Mouse (Mus musculus): ENCODE results near the gene Rab8b.
"Not testable (repeated sequence)": the region's sequence is repeated elsewhere in the genome, so short reads cannot be mapped to it uniquely, and the experiment has no call there.

The Rab8b gene

GRCm38 (mm10) chr9:66917892-66918255, 1.6 kb downstream of the Rab8b start:
- in situ Hi-C loops (cut with MboI, MseI), result no loop called here

- in situ Hi-C loops (cut with MboI, MseI), result no loop called here
Observed at GRCm38 (mm10) chr9:66917216-66917891, 2.1 kb downstream of the Rab8b start.

GRCm38 (mm10) chr9:66915869-66916785, 3.4 kb downstream of the Rab8b start:
- in situ Hi-C loops (cut with MboI, MseI), result no loop called here

GRCm38 (mm10) chr9:66915401-66915800, 4.1 kb downstream of the Rab8b start:
- in situ Hi-C loops (cut with MboI, MseI), result no loop called here

GRCm38 (mm10) chr9:66914540-66914939, 4.9 kb downstream of the Rab8b start:
- in situ Hi-C loops (cut with MboI, MseI), result no loop called here

- in situ Hi-C loops (cut with MboI, MseI), result not testable (repeated sequence)
Observed at GRCm38 (mm10) chr9:66913254-66913934, 6.1 kb downstream of the Rab8b start.

GRCm38 (mm10) chr9:66912304-66912703, 7.2 kb downstream of the Rab8b start:
- in situ Hi-C loops (cut with MboI, MseI), result no loop called here

GRCm38 (mm10) chr9:66910677-66911076, 8.8 kb downstream of the Rab8b start:
- in situ Hi-C loops (cut with MboI, MseI), result no loop called here

GRCm38 (mm10) chr9:66909922-66910321, 9.6 kb downstream of the Rab8b start:
- in situ Hi-C loops (cut with MboI, MseI), result no loop called here

GRCm38 (mm10) chr9:66907746-66908397, 11.6 kb downstream of the Rab8b start:
- in situ Hi-C loops (cut with MboI, MseI), result no loop called here

- in situ Hi-C loops (cut with MboI, MseI), result no loop called here
Observed at GRCm38 (mm10) chr9:66907126-66907525, 12.4 kb downstream of the Rab8b start.

- in situ Hi-C loops (cut with MboI, MseI), result no loop called here
Observed at GRCm38 (mm10) chr9:66905990-66906389, 13.5 kb downstream of the Rab8b start.

- in situ Hi-C loops (cut with MboI, MseI), result no loop called here
Observed at GRCm38 (mm10) chr9:66899526-66899925, 20.0 kb downstream of the Rab8b start.

GRCm38 (mm10) chr9:66899072-66899471, 20.4 kb downstream of the Rab8b start:
- in situ Hi-C loops (cut with MboI, MseI), result no loop called here

GRCm38 (mm10) chr9:66897851-66898250, 21.6 kb downstream of the Rab8b start:
- in situ Hi-C loops (cut with MboI, MseI), result no loop called here

- in situ Hi-C loops (cut with MboI, MseI), result no loop called here
Observed at GRCm38 (mm10) chr9:66896951-66897350, 22.5 kb downstream of the Rab8b start.

- in situ Hi-C loops (cut with MboI, MseI), result no loop called here
Observed at GRCm38 (mm10) chr9:66895995-66896394, 23.5 kb downstream of the Rab8b start.

- in situ Hi-C loops (cut with MboI, MseI), result no loop called here
Observed at GRCm38 (mm10) chr9:66895035-66895779, 24.3 kb downstream of the Rab8b start.

- in situ Hi-C loops (cut with MboI, MseI), result no loop called here
Observed at GRCm38 (mm10) chr9:66894421-66894820, 25.1 kb downstream of the Rab8b start.

GRCm38 (mm10) chr9:66892456-66892855, 27.0 kb downstream of the Rab8b start:
- in situ Hi-C loops (cut with MboI, MseI), result not testable (repeated sequence)

- in situ Hi-C loops (cut with MboI, MseI), result no loop called here
Observed at GRCm38 (mm10) chr9:66887960-66888610, 31.4 kb downstream of the Rab8b start.
